Mouse (Mus musculus) ES-Bruce4 (cell line): ENCODE results near the gene Serhl. TPM values are rescaled to one million over a fixed set of nuclear protein-coding genes. Genes with fewer than 3 reads are reported as not detected.
"Not testable (repeated sequence)": the region's sequence is repeated elsewhere in the genome, so short reads cannot be mapped to it uniquely, and the experiment has no call there.

ENCODE experiments used
- H3K27ac ChIP-seq: 2 replicates; pipeline ENCODE4 v1.5.1; 2012; ENCODE audit warnings: low read length, inconsistent platforms; ENCODE audit not compliant: insufficient read depth
- H3K27me3 ChIP-seq: 2 replicates; pipeline ENCODE4 v1.6.1; 2012; ENCODE audit warnings: mild to moderate bottlenecking, low read length, inconsistent platforms; ENCODE audit not compliant: control insufficient read depth, poor library complexity, insufficient read depth, severe bottlenecking
- H3K36me3 ChIP-seq: 2 replicates; pipeline ENCODE4 v1.6.1; 2012; ENCODE audit warnings: inconsistent platforms, mild to moderate bottlenecking, low read length, moderate library complexity; ENCODE audit not compliant: control insufficient read depth, poor library complexity, insufficient read depth, severe bottlenecking
- H3K4me1 ChIP-seq: one replicate; pipeline ENCODE4 v1.8.1; 2011; ENCODE audit warnings: low read length; ENCODE audit not compliant: control insufficient read depth, insufficient read depth
- H3K4me3 ChIP-seq: 2 replicates; pipeline ENCODE4 v1.5.1; 2011; ENCODE audit warnings: low read depth, mild to moderate bottlenecking, low read length
- H3K9ac ChIP-seq: 2 replicates; pipeline ENCODE4 v1.6.1; 2012; ENCODE audit warnings: low read depth, mild to moderate bottlenecking, inconsistent platforms; ENCODE audit not compliant: poor library complexity, severe bottlenecking
- H3K9me3 ChIP-seq: replicated peaks from 2 replicates; pipeline ENCODE4 v1.6.1; 2012; ENCODE audit warnings: mild to moderate bottlenecking, low read length, inconsistent platforms; ENCODE audit not compliant: control insufficient read depth, poor library complexity, insufficient read depth, severe bottlenecking
- CTCF ChIP-seq: IDR thresholded peaks from one replicate; pipeline ENCODE4 v1.8.1; 2011; ENCODE audit warnings: low read depth, low read length
- EP300 ChIP-seq: IDR thresholded peaks from 2 replicates; pipeline ENCODE4 v1.6.1; 2011; ENCODE audit warnings: low read depth, low read length; ENCODE audit not compliant: insufficient read depth
- POLR2A ChIP-seq: IDR thresholded peaks from one replicate; pipeline ENCODE4 v1.8.1; 2011; ENCODE audit warnings: low read length; ENCODE audit not compliant: insufficient read depth
- polyA plus RNA-seq: library from polyadenylated mRNA; stranded (reverse); fragments of >200 nt; gene quantifications from 2 replicates; pipeline ENCODE4 v1.2.4, GENCODE M21; 2011; ENCODE audit warnings: low read depth; ENCODE audit not compliant: missing spikeins, insufficient read depth, insufficient read length

Serhl gene
- polyA plus RNA-seq, 1 experiment: 20.5 TPM

DNA sequence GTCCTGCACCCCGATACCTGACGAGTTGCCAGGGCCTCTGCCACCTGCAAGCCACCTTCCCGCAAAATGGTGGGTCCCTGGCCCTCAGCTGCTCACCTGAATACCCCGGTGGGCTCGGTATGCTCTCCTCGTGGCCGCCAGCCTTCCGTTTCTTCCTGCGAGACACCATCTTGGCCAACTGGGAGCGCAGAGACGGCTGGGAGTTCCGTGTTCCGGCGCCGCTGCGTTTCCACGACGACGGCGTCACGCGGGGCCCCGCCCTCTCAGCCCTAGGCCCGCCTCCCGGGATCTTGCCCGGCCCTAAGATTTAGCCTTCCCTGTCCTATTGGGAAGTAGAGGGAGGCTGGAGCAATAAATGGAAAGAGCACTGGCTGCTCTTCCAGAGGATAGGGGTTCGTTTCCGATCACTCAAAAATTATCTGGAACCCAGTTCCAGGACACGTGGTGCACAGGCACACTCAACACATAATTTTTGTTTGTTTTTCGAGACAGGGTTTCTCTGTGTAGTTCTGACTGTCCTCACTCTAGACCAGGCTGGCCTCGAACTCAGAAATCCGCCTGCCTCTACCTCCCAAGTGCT, 33.4 kb downstream of the Serhl start, which contains the start of gene Rrp7a:
Gene Rrp7a (minus strand): TSS at position 236 of the 580 bp plus-strand sequence.
- Histone ChIP-seq H3K36me3 (peaks cover 28% of the 10 kb centered on the region), H3K9ac (peak within 1 kb of the TSS; percentile 63), H3K4me1 (no peaks in the 10 kb centered on the region), H3K27me3 (no peaks in the 10 kb centered on the region), H3K27ac (no peak within 1 kb of the TSS), H3K4me3 (peak within 1 kb of the TSS; percentile 81), H3K9me3 (no peaks in the 10 kb centered on the region)
- TF ChIP-seq EP300 (no peak), POLR2A (peak; percentile 68)

DNA sequence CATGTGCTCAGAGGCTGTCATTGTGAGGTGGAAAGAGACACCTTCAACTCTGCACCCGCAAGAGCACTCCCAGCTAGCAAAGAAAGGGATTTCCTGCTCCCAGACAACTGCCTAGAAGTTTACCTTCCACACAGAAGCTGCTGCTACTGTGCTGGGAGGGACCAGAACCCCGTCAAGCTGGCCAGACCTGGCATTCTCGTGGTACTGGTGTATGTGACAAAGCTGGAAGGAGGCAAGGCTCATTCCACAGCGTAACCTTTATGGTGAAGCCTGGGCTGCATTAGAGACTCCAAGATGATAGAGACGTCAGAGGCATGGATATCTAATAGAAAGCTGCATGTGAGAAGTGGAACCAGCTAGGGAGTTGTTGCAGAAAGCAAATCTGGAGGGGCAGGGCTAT, 35.3 kb downstream of the Serhl start:
- TF ChIP-seq POLR2A (no peak), CTCF (no peak), EP300 (no peak)
- Histone ChIP-seq H3K27ac (no peak overlapping the region), H3K9ac (no peak overlapping the region), H3K4me1 (no peaks in the 10 kb centered on the region), H3K36me3 (peaks cover 28% of the 10 kb centered on the region), H3K9me3 (no peaks in the 10 kb centered on the region), H3K27me3 (no peaks in the 10 kb centered on the region), H3K4me3 (no peak overlapping the region)

DNA sequence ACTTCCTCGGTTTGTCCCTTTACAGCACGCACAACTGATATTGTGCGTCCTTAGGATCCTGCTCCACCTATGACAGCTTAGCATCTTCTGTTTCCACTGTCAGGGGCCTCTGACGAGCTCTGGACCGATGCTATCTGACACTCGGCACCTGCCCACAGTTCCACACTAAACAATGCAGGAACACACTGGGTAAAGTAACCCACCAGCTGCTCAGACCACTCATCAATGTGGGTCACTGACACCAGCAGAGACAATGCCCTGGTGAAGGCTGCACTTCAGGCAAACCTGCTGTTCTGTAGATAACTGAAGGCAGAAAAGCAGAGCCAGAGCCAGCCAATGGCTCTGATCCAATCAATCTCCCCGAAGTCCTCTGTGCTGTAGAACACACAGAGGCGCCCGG, 37.3 kb downstream of the Serhl start:
- H3K36me3 ChIP-seq: peaks cover 46% of the 10 kb centered on the region
- no peaks in the 10 kb centered on the region for H3K4me1 ChIP-seq
- H3K9me3 ChIP-seq: no peaks in the 10 kb centered on the region
- no peaks in the 10 kb centered on the region for H3K27me3 ChIP-seq
- TF ChIP-seq CTCF: no peak
- TF ChIP-seq EP300: no peak
- no peak for TF ChIP-seq POLR2A
- H3K9ac ChIP-seq: no peak overlapping the region
- no peak overlapping the region for H3K4me3 ChIP-seq
- H3K27ac ChIP-seq: no peak overlapping the region

DNA sequence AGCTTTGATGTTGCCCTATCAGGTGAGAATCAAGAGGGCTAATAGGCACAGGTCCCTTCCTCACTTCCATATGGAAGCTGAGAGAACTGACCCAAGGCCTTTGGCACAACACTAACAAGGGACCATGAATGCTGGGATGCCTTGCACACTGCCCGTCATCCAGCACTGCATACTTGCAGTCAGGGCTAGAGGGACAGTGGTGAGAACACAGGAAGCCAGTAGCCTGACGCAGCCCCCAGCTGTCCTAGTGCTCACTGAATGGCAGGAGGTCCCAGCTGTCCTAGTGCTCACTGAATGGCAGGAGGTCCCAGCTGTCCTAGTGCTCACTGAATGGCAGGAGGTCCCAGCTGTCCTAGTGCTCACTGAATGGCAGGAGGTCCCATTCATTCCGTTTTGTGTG, 37.7 kb downstream of the Serhl start:
- H3K36me3 ChIP-seq: peaks cover 50% of the 10 kb centered on the region
- H3K27ac ChIP-seq: not testable (repeated sequence)

DNA sequence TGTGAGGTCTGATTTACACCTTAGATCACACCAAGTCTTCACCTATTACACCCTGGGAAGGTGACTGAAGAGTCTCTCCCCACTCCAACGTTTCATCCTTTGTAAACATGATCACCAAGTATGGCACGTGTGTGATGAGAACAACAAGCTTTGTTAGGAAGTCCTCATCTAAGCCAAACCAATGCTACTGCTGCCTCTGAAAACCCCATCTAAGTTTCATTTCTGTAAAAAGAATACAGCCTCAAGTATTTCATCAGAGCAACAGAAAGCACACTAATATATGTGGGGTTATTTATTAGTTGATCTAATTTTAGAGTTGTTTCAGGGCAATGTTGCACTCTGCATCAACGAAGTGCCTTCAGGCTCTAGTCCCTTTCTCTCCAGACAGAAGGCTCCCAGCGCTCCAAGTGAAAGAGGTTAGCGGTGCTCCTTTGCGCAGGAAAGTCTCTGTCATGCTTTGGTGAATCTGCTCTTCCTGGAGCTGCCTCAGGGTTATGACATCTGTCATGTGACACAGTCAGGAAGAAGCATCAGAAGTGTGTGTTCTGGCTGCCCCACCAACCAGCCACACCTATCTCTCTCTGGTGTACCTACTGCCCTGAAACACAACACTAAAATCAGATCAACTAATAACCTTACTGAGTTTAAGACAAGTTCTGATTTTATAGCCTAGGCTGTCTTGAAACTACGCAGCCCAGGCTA, 40.4 kb downstream of the Serhl start:
- Histone ChIP-seq H3K36me3 (peaks cover 69% of the 10 kb centered on the region), H3K27ac (no peak overlapping the region), H3K27me3 (no peaks in the 10 kb centered on the region), H3K9ac (no peak overlapping the region), H3K4me1 (no peaks in the 10 kb centered on the region), H3K4me3 (no peak overlapping the region), H3K9me3 (no peaks in the 10 kb centered on the region)
- TF ChIP-seq CTCF (no peak), POLR2A (no peak), EP300 (no peak)

More for the DNA sequence above, 37.7 kb downstream of the Serhl start:
- H3K4me3 ChIP-seq, H3K4me1 ChIP-seq, H3K9ac ChIP-seq, H3K9me3 ChIP-seq, H3K27me3 ChIP-seq: not testable (repeated sequence)

DNA sequence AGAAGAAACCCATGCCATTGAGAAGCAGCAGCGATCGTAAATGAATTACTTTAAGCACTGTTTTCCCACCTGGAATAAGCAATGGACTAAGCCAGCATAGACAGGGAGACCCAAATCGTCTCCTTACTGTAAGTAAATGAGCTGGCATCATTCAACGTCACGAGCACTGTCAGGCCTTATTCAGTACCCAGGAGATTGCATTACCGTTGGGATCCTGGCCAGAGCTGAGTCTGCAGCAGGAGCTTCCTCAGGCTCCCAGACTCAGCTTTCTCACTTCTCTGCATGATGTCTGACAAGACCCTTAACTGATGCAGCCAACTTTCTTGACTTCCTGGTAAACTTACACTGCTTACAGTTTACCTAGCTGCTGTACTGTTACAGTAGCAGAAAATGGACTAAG, 45.4 kb downstream of the Serhl start:
- Histone ChIP-seq H3K4me3 (no peak overlapping the region), H3K4me1 (no peaks in the 10 kb centered on the region), H3K27me3 (no peaks in the 10 kb centered on the region), H3K27ac (no peak overlapping the region), H3K36me3 (peaks cover 75% of the 10 kb centered on the region), H3K9me3 (no peaks in the 10 kb centered on the region), H3K9ac (no peak overlapping the region)
- TF ChIP-seq POLR2A (no peak), CTCF (no peak), EP300 (no peak)
